Mouse (Mus musculus): ENCODE data around the gene Pgpep1.

GRCm38 (mm10) chr8:70700555-70700922 lies 40.4 kb upstream of the Pgpep1 start:
- peak; percentile 80 for TF ChIP-seq CTCF (IDR thresholded peaks at IDR 0.05; ENCODE audit: low read depth, low read length)
- no peak for TF ChIP-seq POLR2A (IDR thresholded peaks at IDR 0.05; ENCODE audit: insufficient read depth, low read length)
- peak; percentile 61; the same call in 1 of the 2 replicates for TF ChIP-seq EP300 (IDR thresholded peaks at IDR 0.05; ENCODE audit: insufficient read depth, low read depth, low read length)

Data from ES-Bruce4 (cell line).